Mouse (Mus musculus): ENCODE data around the gene H1f0.

DNA sequence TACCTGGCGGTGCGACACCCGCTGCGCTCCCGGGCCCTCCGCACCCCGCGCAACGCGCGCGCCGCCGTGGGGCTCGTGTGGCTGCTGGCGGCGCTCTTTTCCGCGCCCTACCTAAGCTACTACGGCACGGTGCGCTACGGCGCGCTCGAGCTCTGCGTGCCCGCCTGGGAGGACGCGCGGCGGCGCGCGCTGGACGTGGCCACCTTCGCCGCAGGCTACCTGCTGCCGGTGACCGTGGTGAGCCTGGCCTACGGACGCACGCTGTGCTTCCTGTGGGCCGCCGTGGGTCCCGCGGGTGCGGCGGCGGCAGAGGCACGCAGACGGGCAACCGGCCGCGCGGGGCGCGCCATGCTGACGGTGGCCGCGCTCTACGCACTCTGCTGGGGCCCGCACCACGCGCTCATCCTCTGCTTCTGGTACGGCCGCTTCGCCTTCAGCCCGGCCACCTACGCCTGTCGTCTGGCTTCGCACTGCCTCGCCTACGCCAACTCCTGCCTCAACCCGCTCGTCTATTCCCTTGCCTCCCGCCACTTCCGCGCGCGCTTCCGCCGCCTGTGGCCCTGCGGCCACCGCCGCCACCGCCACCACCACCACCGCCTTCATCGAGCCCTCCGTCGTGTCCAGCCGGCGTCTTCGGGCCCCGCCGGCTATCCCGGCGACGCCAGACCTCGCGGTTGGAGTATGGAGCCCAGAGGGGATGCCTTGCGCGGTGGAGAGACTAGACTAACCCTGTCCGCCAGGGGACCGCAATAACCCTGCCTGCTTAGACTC, 14.7 kb downstream of the H1f0 start:
- TF ChIP-seq POLR2A (IDR thresholded peaks at IDR 0.05; ENCODE audit: borderline replicate concordance, low read depth, low read length) = no peak
- no peak for TF ChIP-seq CTCF (IDR thresholded peaks at IDR 0.05; ENCODE audit: low read depth, low read length)
